Mouse (Mus musculus): ENCODE measurements at regions not wholly inside any gene's neighbourhood (a gene's known extent, or its start where the extent isn't known, plus 50 kb on each side); places are given as distances from the start of the nearest gene placed in this dataset.

DNA sequence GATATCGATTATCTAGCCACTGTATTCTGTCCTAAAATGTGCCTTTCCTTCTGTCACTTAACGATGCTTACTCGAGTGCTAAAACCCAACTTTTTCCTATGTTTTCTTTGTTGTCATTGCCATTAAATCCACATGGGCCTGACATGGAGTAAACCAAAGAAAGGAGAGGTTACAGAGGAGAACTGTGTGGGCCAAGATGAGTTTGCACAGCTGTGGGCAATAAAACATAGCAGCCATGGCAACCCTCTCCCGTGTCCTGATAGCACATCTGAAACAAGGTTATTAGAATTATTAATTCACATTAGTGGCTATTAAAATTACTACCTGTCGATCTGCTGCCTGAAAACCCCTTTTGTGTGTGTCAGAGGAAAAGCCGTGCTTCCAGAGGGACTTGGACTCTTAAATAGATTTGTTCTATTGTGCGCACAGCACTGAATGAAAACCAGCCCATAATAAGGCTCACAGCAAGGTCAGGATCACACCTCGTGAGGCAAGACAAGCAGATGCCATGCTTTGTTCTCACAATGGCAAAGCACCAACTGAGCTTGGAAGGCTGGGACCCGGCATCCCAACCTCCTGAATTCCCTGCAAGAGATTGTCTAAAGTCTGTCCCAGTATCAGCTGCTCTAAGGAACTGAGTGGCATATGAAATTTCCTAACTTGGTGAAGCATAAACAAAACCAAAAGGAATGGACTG is 95.0 kb upstream of the Nrp1 start:
- H3K4me1 ChIP-seq (replicated peaks; ENCODE audit: control insufficient read depth, insufficient read depth, low read length), result peaks cover 22% of the 10 kb centered on the region
- H3K4me3 ChIP-seq (ENCODE audit: low read depth, low read length), result no peak overlapping the region
- WGBS, result 45% methylated on average over 9 of the region's 9 CpGs
- peak; percentile 88 for ATAC-seq (replicated peaks; ENCODE audit: low FRiP score, low TSS enrichment, low read depth)
- no peaks in the 10 kb centered on the region for H3K27me3 ChIP-seq (replicated peaks; ENCODE audit: control insufficient read depth, insufficient read depth, low read length)
- H3K4me2 ChIP-seq (ENCODE audit: low read length), result no peak overlapping the region
- no peak for DNase-seq (ENCODE audit: low spot score)
- no peak overlapping the region for H3K9ac ChIP-seq (ENCODE audit: low read length)
- H3K9me3 ChIP-seq (ENCODE audit: control insufficient read depth, low read length), result no peaks in the 10 kb centered on the region
- no peaks in the 10 kb centered on the region for H3K36me3 ChIP-seq (ENCODE audit: control insufficient read depth, insufficient read depth, low read length)
- H3K27ac ChIP-seq (ENCODE audit: low read depth), result 0 out of 2 replicates have a peak overlapping the region, but pooled peaks have one; percentile 7

DNA sequence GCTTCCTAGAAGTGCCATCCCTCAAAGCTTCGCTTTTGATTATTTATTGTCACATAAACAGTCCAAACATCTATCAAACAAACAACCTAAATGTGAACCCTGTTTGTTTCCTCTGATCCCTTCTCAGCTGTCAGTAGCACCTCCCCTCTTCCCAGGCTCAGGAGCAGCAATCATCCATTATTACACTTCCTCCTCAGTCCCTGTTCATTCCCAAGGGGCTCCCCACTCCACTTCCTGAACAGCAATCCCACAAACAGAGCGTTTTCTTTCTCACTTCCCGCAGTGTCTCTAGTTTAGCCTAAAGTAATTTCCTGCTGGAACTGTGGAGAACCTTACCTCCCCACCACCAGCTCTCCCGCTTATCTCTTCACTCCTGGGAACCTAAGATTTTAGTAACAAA is 91.1 kb upstream of the Nrp1 start:
- ATAC-seq (replicated peaks; ENCODE audit: low FRiP score, low TSS enrichment, low read depth) (no peak), DNase-seq (ENCODE audit: low spot score) (no peak)
- H3K27ac ChIP-seq (ENCODE audit: low read depth), result no peak overlapping the region; the same call in 1 of the 2 replicates
- H3K4me3 ChIP-seq (ENCODE audit: low read depth, low read length), result no peak overlapping the region
- no peaks in the 10 kb centered on the region for H3K9me3 ChIP-seq (ENCODE audit: control insufficient read depth, low read length)
- no peak overlapping the region for H3K4me2 ChIP-seq (ENCODE audit: low read length)
- 25% methylated on average over 4 of the region's 4 CpGs for WGBS
- H3K36me3 ChIP-seq (ENCODE audit: control insufficient read depth, insufficient read depth, low read length), result no peaks in the 10 kb centered on the region
- no peaks in the 10 kb centered on the region for H3K27me3 ChIP-seq (replicated peaks; ENCODE audit: control insufficient read depth, insufficient read depth, low read length)
- no peak overlapping the region for H3K9ac ChIP-seq (ENCODE audit: low read length)
- H3K4me1 ChIP-seq (replicated peaks; ENCODE audit: control insufficient read depth, insufficient read depth, low read length), result peaks cover 22% of the 10 kb centered on the region

DNA sequence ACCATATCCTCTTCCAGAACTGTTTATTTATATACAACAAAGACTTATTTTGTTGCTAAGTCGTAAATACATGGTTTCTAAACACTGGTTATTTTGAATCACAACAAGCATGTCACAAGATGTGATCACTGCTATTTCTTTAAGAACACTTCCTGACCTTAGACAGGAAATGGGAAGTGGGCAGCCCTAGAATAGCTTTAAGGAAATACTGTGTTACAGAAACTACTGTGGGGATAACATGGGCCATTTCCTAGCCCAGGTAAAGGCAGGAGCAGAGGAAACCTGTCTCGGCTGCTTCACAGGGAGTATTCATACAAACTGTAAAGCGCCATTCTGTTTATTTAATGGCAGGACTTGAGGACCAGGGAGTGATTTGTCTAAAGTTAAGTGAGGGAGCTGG is 90.4 kb upstream of the Nrp1 start:
- ATAC-seq (replicated peaks; ENCODE audit: low FRiP score, low TSS enrichment, low read depth), result no peak
- H3K27ac ChIP-seq (ENCODE audit: low read depth), result no peak overlapping the region
- H3K9me3 ChIP-seq (ENCODE audit: control insufficient read depth, low read length), result no peaks in the 10 kb centered on the region
- no peaks in the 10 kb centered on the region for H3K27me3 ChIP-seq (replicated peaks; ENCODE audit: control insufficient read depth, insufficient read depth, low read length)
- WGBS, result 61% methylated on average over 3 of the region's 3 CpGs
- no peaks in the 10 kb centered on the region for H3K36me3 ChIP-seq (ENCODE audit: control insufficient read depth, insufficient read depth, low read length)
- no peak overlapping the region for H3K4me3 ChIP-seq (ENCODE audit: low read depth, low read length)
- peaks cover 26% of the 10 kb centered on the region for H3K4me1 ChIP-seq (replicated peaks; ENCODE audit: control insufficient read depth, insufficient read depth, low read length)
- no peak overlapping the region for H3K4me2 ChIP-seq (ENCODE audit: low read length)
- no peak overlapping the region for H3K9ac ChIP-seq (ENCODE audit: low read length)
- no peak for DNase-seq (ENCODE audit: low spot score)

DNA sequence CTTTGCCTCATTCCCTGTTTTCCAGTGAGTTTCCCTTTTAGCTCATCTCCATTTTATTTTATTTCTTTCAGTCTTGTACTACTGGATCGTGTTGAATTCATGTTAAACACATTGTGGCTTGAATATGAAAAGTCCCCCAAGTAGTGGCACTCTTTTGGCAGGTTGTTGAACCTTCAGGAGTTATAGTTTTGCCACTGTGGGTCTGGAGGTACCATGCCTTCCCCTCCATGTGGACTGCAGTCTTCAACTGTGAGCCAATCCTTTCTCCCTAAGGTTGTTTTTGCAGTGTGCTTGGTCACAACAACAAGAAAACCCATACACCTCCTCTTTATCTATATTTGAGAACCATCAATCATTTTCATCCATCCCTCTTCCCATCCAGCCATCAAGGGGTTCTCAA is 88.9 kb upstream of the Nrp1 start:
- Histone ChIP-seq H3K27ac (ENCODE audit: low read depth) (no peak overlapping the region), H3K4me3 (ENCODE audit: low read depth, low read length) (no peak overlapping the region), H3K9ac (ENCODE audit: low read length) (no peak overlapping the region), H3K4me2 (ENCODE audit: low read length) (no peak overlapping the region), H3K9me3 (ENCODE audit: control insufficient read depth, low read length) (no peaks in the 10 kb centered on the region), H3K36me3 (ENCODE audit: control insufficient read depth, insufficient read depth, low read length) (no peaks in the 10 kb centered on the region), H3K4me1 (replicated peaks; ENCODE audit: control insufficient read depth, insufficient read depth, low read length) (peaks cover 14% of the 10 kb centered on the region), H3K27me3 (replicated peaks; ENCODE audit: control insufficient read depth, insufficient read depth, low read length) (no peaks in the 10 kb centered on the region)
- DNase-seq (ENCODE audit: low spot score), result no peak
- no peak for ATAC-seq (replicated peaks; ENCODE audit: low FRiP score, low TSS enrichment, low read depth)
- 92% methylated on average over 1 of the region's 1 CpGs for WGBS

DNA sequence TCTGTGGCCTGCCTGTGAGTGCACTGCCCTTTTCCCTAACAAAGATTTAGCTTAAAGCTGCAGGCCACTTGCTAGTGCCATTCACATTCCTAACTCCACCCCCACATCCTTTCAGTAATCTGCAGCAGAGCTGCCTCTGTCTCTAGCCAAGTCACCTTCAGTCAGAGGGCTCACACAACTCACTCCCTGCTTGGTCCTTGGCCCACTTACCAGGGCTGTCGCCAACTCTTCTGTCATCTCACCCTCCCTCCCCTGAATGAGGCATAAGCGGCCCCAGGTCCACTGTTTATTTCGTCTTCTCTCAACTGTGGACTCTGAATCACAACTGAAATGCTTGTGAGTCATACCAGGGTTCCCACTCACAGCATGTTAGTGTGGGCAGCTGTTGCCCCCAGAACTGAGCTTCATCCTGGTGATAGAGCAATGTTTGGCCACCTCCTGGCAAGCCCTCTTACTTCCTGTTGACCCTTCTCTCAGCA is 85.5 kb upstream of the Nrp1 start:
- Histone ChIP-seq H3K27me3 (replicated peaks; ENCODE audit: control insufficient read depth, insufficient read depth, low read length) (no peaks in the 10 kb centered on the region), H3K4me1 (replicated peaks; ENCODE audit: control insufficient read depth, insufficient read depth, low read length) (peaks cover 6% of the 10 kb centered on the region; the same call in 1 of the 2 replicates), H3K36me3 (ENCODE audit: control insufficient read depth, insufficient read depth, low read length) (no peaks in the 10 kb centered on the region), H3K4me2 (ENCODE audit: low read length) (no peak overlapping the region), H3K27ac (ENCODE audit: low read depth) (no peak overlapping the region), H3K4me3 (ENCODE audit: low read depth, low read length) (no peak overlapping the region), H3K9ac (ENCODE audit: low read length) (no peak overlapping the region), H3K9me3 (ENCODE audit: control insufficient read depth, low read length) (no peaks in the 10 kb centered on the region)
- no peak for ATAC-seq (replicated peaks; ENCODE audit: low FRiP score, low TSS enrichment, low read depth)
- no peak for DNase-seq (ENCODE audit: low spot score)
- WGBS, result 30% methylated on average over 3 of the region's 3 CpGs

DNA sequence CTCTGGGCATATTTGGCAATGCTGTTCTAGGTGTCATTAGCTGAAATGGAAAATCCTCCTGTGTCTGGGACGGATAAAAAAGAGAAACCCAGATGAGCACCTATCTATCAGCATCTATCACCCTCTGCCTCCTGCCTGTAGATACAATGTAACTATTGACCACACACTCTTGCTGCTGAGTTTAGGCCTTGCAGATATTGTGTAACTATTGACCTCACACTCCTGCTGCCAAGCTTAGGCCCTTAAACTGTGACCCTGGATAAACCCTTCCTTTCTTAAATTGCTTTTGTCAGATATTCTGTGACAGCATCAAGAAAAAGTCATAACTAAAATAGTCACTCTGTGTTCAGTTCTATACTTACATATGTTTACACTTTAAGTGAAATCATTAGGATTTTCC is 81.9 kb upstream of the Nrp1 start:
- 87% methylated on average over 1 of the region's 1 CpGs for WGBS
- Histone ChIP-seq H3K9me3 (ENCODE audit: control insufficient read depth, low read length) (no peaks in the 10 kb centered on the region), H3K27me3 (replicated peaks; ENCODE audit: control insufficient read depth, insufficient read depth, low read length) (no peaks in the 10 kb centered on the region), H3K27ac (ENCODE audit: low read depth) (no peak overlapping the region), H3K36me3 (ENCODE audit: control insufficient read depth, insufficient read depth, low read length) (no peaks in the 10 kb centered on the region), H3K4me3 (ENCODE audit: low read depth, low read length) (no peak overlapping the region), H3K4me1 (replicated peaks; ENCODE audit: control insufficient read depth, insufficient read depth, low read length) (peaks cover 6% of the 10 kb centered on the region; the same call in 1 of the 2 replicates), H3K4me2 (ENCODE audit: low read length) (no peak overlapping the region), H3K9ac (ENCODE audit: low read length) (no peak overlapping the region)
- ATAC-seq (replicated peaks; ENCODE audit: low FRiP score, low TSS enrichment, low read depth) (no peak), DNase-seq (ENCODE audit: low spot score) (no peak)

DNA sequence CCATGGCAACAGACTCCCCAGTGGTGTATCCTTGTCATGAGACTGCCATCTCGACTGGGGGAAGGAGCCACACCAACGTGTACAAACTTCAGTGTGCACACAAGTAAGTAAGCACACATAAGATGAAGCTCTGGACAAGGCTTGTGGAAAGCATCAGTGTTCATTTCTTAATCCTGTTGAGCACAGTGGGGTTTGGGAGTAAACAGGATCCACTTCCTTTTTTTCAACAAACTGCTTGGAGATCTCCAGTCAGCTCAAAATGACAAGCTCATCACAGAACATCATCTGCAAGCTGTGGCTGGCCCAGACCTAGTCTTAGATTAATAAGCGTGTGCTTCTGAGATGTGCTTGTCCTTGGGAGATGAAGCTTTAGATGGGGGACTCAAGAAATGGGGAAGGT is 75.6 kb upstream of the Nrp1 start:
- no peaks in the 10 kb centered on the region for H3K36me3 ChIP-seq (ENCODE audit: control insufficient read depth, insufficient read depth, low read length)
- WGBS, result 77% methylated on average over 3 of the region's 3 CpGs
- no peak overlapping the region for H3K27ac ChIP-seq (ENCODE audit: low read depth)
- ATAC-seq (replicated peaks; ENCODE audit: low FRiP score, low TSS enrichment, low read depth), result no peak
- H3K27me3 ChIP-seq (replicated peaks; ENCODE audit: control insufficient read depth, insufficient read depth, low read length), result no peaks in the 10 kb centered on the region
- no peaks in the 10 kb centered on the region for H3K9me3 ChIP-seq (ENCODE audit: control insufficient read depth, low read length)
- no peaks in the 10 kb centered on the region for H3K4me1 ChIP-seq (replicated peaks; ENCODE audit: control insufficient read depth, insufficient read depth, low read length)
- H3K4me2 ChIP-seq (ENCODE audit: low read length), result no peak overlapping the region
- H3K4me3 ChIP-seq (ENCODE audit: low read depth, low read length), result no peak overlapping the region
- no peak for DNase-seq (ENCODE audit: low spot score)
- H3K9ac ChIP-seq (ENCODE audit: low read length), result no peak overlapping the region

DNA sequence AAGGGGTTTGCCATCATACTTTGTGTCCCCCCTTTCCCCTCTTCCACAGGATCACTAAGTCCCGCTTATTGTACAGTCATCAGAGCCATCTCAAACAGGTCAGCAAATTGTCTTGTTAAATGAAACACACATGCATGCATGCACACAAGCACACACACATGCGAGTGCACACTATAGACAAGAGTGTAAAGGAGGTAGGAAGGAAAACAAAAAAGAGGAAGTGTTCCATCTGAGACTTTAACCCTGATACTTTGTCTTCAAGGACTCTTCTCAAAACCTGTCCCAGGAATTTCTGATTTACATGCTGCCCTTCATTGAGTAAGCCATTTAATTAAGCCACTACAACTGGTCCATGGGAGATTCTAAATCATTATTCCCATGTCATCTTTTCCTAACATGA is 75.0 kb upstream of the Nrp1 start:
- DNase-seq (ENCODE audit: low spot score) (no peak), ATAC-seq (replicated peaks; ENCODE audit: low FRiP score, low TSS enrichment, low read depth) (no peak)
- 98% methylated on average over 2 of the region's 2 CpGs for WGBS
- Histone ChIP-seq H3K4me2 (ENCODE audit: low read length) (no peak overlapping the region), H3K9me3 (ENCODE audit: control insufficient read depth, low read length) (no peaks in the 10 kb centered on the region), H3K9ac (ENCODE audit: low read length) (no peak overlapping the region), H3K27ac (ENCODE audit: low read depth) (no peak overlapping the region), H3K36me3 (ENCODE audit: control insufficient read depth, insufficient read depth, low read length) (no peaks in the 10 kb centered on the region), H3K27me3 (replicated peaks; ENCODE audit: control insufficient read depth, insufficient read depth, low read length) (no peaks in the 10 kb centered on the region), H3K4me3 (ENCODE audit: low read depth, low read length) (no peak overlapping the region), H3K4me1 (replicated peaks; ENCODE audit: control insufficient read depth, insufficient read depth, low read length) (no peaks in the 10 kb centered on the region)

DNA sequence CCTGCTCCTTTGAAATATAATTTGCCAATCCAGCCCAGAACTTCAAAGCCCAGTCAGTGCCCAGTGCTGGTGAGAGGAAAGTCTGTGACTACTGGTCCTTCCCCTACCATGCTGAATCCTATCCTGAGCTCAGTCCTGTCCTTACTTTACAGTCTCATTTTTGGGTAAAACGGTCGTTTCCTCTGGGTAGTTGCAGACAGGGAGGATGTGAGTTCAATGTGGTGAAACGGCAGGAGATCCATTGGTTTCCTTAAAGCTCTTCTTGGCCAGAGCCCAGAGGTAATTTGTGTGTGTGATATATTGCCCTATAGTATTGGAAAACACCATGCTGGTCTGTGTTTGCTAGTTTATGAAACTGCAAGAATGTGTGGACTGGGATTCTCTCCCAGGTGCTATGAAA is 73.6 kb upstream of the Nrp1 start:
- H3K4me3 ChIP-seq (ENCODE audit: low read depth, low read length), result no peak overlapping the region
- no peak for DNase-seq (ENCODE audit: low spot score)
- H3K27ac ChIP-seq (ENCODE audit: low read depth), result no peak overlapping the region
- H3K4me2 ChIP-seq (ENCODE audit: low read length), result no peak overlapping the region
- no peak overlapping the region for H3K9ac ChIP-seq (ENCODE audit: low read length)
- H3K9me3 ChIP-seq (ENCODE audit: control insufficient read depth, low read length), result no peaks in the 10 kb centered on the region
- no peaks in the 10 kb centered on the region for H3K27me3 ChIP-seq (replicated peaks; ENCODE audit: control insufficient read depth, insufficient read depth, low read length)
- no peaks in the 10 kb centered on the region for H3K36me3 ChIP-seq (ENCODE audit: control insufficient read depth, insufficient read depth, low read length)
- WGBS, result 55% methylated on average over 3 of the region's 3 CpGs
- no peak for ATAC-seq (replicated peaks; ENCODE audit: low FRiP score, low TSS enrichment, low read depth)
- H3K4me1 ChIP-seq (replicated peaks; ENCODE audit: control insufficient read depth, insufficient read depth, low read length), result no peaks in the 10 kb centered on the region
